Mouse (Mus musculus) forebrain, embryonic 16.5 days (tissue): Measurements from ENCODE around the gene Srp68. TPM values are rescaled to one million over a fixed set of nuclear protein-coding genes. Genes with fewer than 3 reads are reported as not detected.

Experiments used
- polyA plus RNA-seq: library from polyadenylated mRNA; unstranded; fragments of >200 nt; fragmentation: Nextera tagmentation; extraction: Ambion mirVana; gene quantifications from 2 replicates; pipeline ENCODE4 v1.2.1, GENCODE M21; 2015

Gene Srp68
- polyA plus RNA-seq, 1 experiment from 2014 or later: 64.1 TPM

Other genes with a start within 250 kb of the Srp68 start
- 2,318 and 2,532 TPM in 2 replicates for gene H3f3b, start 246.3 kb downstream of the Srp68 start, polyA plus RNA-seq
- gene Unk, start 243.9 kb downstream of the Srp68 start, polyA plus RNA-seq: 37.6 and 42.1 TPM in 2 replicates
- gene Unc13d, start 196.3 kb downstream of the Srp68 start, polyA plus RNA-seq: 0.60 and 0.62 TPM in 2 replicates
- 162 and 163 TPM in 2 replicates for gene Wbp2, start 187.2 kb downstream of the Srp68 start, polyA plus RNA-seq
- gene Trim47, start 147.0 kb downstream of the Srp68 start, polyA plus RNA-seq: 6.6 and 8.7 TPM in 2 replicates
- 2.0 TPM in 2 replicates for gene Trim65, start 143.1 kb downstream of the Srp68 start, polyA plus RNA-seq
- gene Mrpl38, start 135.3 kb downstream of the Srp68 start, polyA plus RNA-seq: 65.3 and 75.2 TPM in 2 replicates
- 77.4 and 87.4 TPM in 2 replicates for gene Fbf1, start 106.1 kb downstream of the Srp68 start, polyA plus RNA-seq
- gene Ten1, start 75.4 kb downstream of the Srp68 start, polyA plus RNA-seq: 69.9 and 92.8 TPM in 2 replicates
- gene Acox1, start 75.2 kb downstream of the Srp68 start, polyA plus RNA-seq: 62.8 and 63.3 TPM in 2 replicates
- gene Evpl, start 36.1 kb downstream of the Srp68 start, polyA plus RNA-seq: 0.32 and 0.39 TPM in 2 replicates
- gene Galr2, start 6.7 kb upstream of the Srp68 start, polyA plus RNA-seq: 0.10 and 0.14 TPM in 2 replicates
- 114 and 116 TPM in 2 replicates for gene Exoc7, start 33.0 kb upstream of the Srp68 start, polyA plus RNA-seq
- gene Foxj1, start 61.2 kb upstream of the Srp68 start, polyA plus RNA-seq: 6.6 and 7.0 TPM in 2 replicates
- gene Rnf157, start 138.8 kb upstream of the Srp68 start, polyA plus RNA-seq: 37.4 and 40.7 TPM in 2 replicates
- 45.1 and 53.4 TPM in 2 replicates for gene Ubald2, start 159.9 kb upstream of the Srp68 start, polyA plus RNA-seq
- gene Qrich2, start 192.0 kb upstream of the Srp68 start, polyA plus RNA-seq: 0.09 TPM in 1 of 2 replicates, not detected in the other
- 200 and 201 TPM in 2 replicates for gene Prpsap1, start 220.0 kb upstream of the Srp68 start, polyA plus RNA-seq